Mouse (Mus musculus) left cerebral cortex, adult 2 months (tissue): ENCODE measurements at regions not wholly inside any gene's neighbourhood (a gene's known extent, or its start where the extent isn't known, plus 50 kb on each side); places are given as distances from the start of the nearest gene placed in this dataset.
"Not testable (repeated sequence)": the region's sequence is repeated elsewhere in the genome, so short reads cannot be mapped to it uniquely, and the experiment has no call there.

Source experiments
- DNase-seq, 2 experiments: peaks; one replicate each; pipeline ENCODE4 v3.0.0; 2021 to 2022; ENCODE audit warnings: low spot score in 2 of 2, mixed read lengths in 1 of 2; ENCODE audit errors: extremely low spot score in 1 of 2
- H3K27ac ChIP-seq: fragments of 200-600 bp; 2 replicates; pipeline ENCODE4 v1.8.1; 2022
- H3K4me3 ChIP-seq: fragments of 200-600 bp; 2 replicates; pipeline ENCODE4 v1.8.1; 2022
- CTCF ChIP-seq: fragments of 200-600 bp; IDR thresholded peaks from 2 replicates; pipeline ENCODE4 v1.8.1; 2022; ENCODE audit warnings: antibody characterized with exemption, mild to moderate bottlenecking, moderate library complexity
- intact Hi-C: fragments of 180-260 bp; cut with DNase I; formaldehyde crosslinking; loops from one replicate; pipeline ENCODE4 v1.15.1; 2025

DNA sequence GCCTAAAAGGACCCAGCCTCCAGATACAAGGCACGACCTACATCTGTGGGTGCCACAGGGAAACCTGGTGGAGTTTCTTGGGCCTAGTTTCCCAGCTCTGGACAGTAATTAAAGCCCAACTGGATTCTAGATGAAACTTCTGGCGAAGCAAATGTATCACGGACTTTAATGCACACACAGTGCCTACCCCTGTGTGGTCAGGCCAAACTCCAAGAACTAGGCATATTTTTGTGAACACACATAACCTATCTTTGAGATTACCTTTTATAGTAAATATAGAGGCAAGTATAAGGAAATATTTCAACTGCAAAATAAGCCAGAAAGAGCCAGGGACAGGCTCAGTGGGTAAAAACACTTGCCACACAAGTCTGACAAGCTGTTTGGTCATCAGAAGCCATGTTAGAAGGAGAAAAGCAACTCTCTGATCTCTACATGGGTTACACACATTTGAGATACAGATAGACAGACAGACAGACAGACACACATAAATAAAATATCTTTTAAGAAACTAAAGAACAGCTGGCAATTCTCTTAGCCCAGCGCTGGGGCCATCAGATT, 63.7 kb upstream of the Cpm start:
- intact Hi-C loops: no loop called here
- no peak overlapping the region for H3K4me3 ChIP-seq
- no peak for TF ChIP-seq CTCF
- H3K27ac ChIP-seq: no peak overlapping the region
- no peak for DNase-seq

DNA sequence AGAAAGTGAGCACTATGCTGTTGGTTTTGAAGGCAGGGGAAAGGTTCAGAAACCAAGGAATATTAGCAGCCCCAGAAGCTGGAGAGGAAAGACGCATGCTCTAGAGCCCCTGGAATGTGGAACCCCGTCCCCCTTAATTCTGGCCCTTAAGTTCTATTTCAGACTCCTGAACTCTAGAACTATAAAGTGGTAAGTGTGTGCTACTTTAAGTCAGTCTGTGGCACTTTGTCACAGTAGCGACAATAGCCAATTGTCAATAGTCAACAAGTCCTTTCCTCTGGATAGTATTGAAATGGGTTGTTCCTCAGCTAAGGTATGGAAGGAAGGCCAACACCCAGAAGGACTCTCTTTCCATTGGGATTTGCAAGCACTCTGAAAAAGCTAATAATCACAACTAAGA, 64.2 kb upstream of the Cpm start:
- no peak overlapping the region for H3K4me3 ChIP-seq
- no peak overlapping the region for H3K27ac ChIP-seq
- TF ChIP-seq CTCF: no peak
- no peak for DNase-seq
- intact Hi-C loops: no loop called here

DNA sequence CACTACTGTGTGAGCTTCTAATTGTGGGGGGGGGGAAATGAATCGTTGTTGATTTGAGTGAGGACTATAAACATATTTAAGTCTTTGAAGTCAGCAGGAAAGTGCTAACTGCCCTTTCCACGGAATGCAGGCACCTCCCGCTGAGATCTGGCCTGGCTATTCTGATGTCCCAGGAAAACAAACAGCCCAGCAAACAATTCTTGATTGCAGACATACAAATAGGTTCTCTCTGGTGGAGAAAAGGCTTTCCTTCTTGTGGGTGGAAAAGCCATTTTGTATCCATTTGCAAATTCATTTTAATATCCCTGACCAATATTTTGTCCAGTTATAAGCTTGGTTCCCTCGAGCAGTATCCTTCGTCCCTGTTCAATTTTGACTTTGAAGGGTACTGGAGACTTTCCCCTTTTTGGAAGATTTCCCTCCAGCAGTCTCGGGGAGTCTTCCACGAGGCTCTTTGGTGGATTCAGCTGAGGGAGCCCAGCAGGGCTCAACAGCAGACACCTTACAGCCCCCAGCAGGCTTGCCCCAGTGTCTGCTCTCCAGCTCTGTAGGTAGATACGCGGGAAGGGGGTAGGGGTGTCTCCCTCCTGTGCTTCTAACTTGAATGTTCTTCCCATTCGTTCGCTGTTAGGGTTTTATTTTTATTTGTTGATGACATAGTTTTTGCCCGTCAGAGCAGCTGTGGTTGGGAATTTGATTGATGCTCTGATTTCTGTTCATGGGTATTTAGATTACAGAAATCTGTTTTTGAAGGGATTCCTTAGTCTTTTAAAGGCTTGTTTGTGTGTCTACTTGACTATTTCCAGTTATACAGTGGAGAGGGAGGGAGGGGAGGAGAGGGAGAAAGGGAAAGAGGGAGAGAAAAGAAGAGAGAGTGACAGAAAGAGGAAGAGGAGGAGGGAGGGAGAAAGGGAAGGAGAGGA, 64.9 kb upstream of the Cpm start:
- intact Hi-C loops: no loop called here
- DNase-seq: no peak
- TF ChIP-seq CTCF: no peak
- no peak overlapping the region for H3K4me3 ChIP-seq
- no peak overlapping the region for H3K27ac ChIP-seq

DNA sequence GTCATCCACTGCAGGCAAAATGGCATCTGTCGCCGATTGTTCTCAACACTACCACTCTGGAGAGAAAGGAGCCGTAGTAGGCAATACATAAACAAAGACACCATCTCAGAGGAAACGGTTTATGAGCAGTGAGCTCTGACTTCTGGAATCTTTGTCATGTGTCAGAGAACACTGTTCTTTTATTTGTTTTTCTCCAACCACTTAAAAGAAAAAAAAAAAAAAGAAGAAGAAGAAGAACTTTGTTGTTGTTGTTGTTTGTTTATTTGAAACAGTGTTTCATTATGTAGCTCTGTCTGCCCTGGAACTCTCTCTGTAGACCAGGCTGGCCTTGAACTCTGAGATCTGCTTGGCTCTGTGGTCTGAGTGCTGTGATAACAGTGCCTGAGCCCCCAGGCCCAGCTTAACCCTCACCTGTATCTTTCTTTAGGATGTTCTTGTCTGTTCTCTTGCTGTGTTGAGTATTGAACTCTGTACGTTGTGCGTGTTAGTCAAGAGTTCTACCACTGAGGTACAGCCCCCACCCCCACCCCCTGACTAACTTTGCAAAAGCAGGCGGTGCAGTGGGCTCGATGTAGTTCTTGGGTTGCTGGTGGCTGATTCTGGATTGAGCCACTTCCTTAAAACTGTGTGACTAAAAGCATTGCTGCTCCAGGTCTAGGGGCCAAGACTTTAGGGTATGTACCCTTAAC, 65.7 kb upstream of the Cpm start:
- no peak overlapping the region for H3K4me3 ChIP-seq
- DNase-seq: no peak
- H3K27ac ChIP-seq: no peak overlapping the region
- no peak for TF ChIP-seq CTCF
- intact Hi-C loops: no loop called here

DNA sequence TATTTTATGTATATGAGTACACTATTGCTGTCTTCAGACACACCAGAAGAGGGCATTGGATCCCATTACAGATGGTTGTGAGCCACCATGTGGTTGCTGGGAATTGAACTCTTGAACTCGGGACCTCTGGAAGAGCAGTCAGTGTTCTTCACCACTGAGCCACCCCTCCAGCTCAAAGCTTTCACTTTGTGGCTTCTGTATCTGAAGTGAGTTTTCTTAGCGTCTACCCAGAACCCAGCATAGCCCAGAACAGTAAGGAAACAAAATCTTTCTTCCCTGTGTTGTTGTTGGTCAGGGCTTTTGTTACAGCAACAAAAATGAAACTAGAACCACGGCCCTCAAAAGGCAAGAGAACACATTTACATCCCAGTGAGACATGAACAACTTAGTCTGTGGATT, 66.5 kb upstream of the Cpm start:
- H3K27ac ChIP-seq, DNase-seq, intact Hi-C loops, H3K4me3 ChIP-seq: not testable (repeated sequence)

DNA sequence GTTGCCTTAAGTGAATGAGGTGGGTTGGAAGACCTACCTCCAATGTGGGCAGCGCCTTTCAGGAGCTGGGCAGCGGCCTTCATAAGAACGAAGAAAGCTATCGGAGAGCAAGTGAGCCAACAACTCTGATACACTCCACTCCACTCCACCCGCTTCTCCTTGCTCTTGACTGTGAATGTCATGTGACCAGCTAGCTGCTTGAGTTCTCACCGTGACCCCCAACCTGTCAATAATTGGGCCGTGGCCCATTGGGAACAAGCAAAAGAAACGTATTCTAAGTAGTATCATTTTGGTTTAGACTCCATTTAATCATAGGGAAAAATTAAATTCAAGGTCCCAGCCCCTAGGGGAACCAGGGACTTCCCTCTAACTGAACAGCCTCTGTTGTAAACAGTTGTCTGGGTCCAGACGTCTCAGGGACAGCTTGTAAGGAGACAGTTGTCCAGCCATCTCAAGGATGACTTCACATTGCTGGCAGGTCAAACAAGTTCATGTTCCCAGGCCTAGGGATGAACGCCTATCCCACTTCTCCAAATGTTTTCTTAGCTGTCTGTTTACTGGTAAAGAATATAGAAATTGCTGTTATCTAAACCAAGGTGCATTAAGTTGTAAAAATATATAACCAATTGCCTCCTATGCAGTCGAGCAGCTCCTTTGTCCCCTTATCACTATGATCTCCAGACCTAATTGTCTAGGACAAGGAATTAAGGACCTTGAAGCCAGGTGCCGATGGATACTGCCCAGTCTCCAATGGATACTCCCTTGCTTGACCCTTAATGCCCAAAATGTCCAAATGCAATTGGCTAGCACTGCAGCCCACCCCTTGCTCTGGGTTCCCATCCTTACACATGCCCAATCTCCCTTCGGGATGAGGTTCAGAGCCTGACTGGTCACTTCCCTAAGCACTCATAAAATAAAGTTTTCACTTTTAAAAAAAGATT, 67.1 kb upstream of the Cpm start:
- Histone ChIP-seq H3K27ac (no peak overlapping the region), H3K4me3 (no peak overlapping the region)
- intact Hi-C loops: no loop called here
- DNase-seq: no peak
- no peak for TF ChIP-seq CTCF

DNA sequence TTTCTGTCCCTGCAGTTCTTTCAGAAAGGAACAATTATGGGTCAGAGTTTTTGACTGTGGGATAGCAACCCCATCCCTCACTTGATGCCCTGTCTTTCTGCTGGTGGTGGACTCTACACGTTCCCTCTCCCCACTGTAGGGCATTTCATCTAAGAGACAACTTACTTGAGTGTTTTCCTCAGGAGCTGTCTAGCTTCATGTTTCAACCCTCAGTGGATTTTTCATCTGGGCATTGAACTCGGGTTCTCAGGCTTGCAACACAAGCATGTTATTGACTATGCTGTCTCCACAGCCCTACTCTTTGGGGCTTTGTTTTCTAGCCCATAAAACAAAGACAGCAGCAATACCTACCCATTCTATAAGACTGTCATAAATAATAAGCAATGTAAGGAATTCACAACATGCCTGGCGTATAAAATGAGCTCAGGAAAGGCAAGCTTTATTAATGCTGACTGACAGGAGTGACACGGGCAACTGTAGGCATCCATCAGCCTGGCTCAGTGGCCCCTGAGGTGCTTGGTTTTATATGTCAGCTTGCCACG, 68.0 kb upstream of the Cpm start:
- intact Hi-C loops: no loop called here
- H3K27ac ChIP-seq: no peak overlapping the region
- DNase-seq: no peak
- TF ChIP-seq CTCF: no peak
- H3K4me3 ChIP-seq: no peak overlapping the region

DNA sequence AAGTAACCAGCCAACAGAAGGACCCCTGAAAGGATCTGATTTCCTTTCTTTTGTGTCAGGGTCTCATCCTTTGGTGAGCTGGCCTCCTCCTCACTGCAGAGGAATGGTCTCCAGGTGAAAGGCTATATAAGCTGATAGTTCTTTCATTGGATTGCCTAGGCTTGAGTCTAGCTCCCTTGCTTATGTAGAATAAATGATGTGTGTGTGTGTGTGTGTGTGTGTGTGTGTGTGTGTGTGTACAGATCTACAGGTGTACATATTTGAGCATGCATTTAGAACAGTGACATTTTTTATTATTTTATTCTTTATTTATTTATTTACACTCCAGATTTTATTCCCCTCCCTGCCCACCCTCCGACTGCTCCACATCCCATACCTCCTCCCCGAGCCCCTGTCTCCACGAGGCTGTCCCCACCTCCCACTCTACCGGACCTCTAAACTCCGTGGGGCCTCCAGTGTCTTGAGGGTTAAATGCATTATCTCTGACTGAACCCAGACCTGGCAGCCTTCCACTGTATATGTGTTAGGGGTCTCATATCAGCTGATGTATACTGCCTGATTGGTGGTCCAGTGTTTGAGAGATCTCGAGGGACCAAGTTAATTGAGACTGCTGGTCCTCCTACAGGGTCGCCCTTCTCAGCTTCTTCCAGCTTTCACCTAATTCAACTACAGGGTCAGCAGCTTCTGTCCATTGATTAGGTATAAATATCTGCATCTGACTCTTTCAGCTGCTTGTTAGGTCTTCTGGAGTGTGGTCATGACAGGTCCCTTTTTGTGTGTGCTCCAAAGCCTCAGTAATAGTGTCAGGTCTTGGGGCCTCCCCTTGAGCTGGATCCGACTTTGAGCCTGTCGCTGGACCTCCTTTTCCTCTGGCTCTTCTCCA, 68.7 kb upstream of the Cpm start:
- Histone ChIP-seq H3K27ac (no peak overlapping the region), H3K4me3 (no peak overlapping the region)
- TF ChIP-seq CTCF: no peak
- no peak for DNase-seq
- intact Hi-C loops: no loop called here

DNA sequence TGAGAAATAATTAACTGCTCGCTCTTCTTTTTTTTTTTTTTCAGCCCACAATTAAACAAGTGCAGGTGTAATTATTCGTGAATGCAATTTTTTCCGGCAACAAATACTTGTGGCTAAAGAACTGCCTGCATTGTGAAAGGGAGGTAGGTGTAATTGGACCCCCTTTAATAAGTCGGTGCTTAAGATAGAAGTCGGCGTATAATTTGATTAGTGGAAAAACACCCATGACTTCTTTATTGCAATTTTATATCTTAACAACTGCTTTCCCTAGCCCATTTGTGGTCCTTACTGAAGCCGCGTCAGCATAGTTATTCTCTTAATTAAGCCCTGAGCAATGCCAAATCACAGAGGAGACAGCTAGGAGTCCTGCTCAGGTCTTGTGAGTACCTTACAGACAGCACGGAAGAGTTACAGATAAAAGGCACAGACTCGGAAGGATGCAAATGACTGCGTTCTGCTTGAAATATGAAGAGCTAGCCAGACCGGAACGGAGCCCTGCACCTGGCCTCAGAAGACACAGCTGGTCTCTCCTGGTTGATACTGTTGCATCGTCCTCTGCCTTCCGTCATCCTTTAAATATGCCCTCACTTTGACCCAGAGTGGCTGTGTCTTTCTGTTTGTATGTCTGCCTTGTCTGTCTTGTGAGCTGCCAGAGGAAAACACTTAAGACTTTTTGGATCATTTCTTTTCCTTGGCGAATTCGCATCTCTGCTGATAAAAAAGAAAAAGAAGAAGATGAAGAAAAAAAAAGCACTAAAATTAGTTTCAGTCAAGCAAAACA, 69.5 kb upstream of the Cpm start:
- no peak overlapping the region for H3K4me3 ChIP-seq
- DNase-seq: no peak
- intact Hi-C loops: no loop called here
- no peak for TF ChIP-seq CTCF
- H3K27ac ChIP-seq: no peak overlapping the region
